Mouse (Mus musculus) liver, adult 2 months (tissue): ENCODE results near the gene Fam124b. TPM values are rescaled to one million over a fixed set of nuclear protein-coding genes. Genes with fewer than 3 reads are reported as not detected.

Source experiments
- DNase-seq: peaks from one replicate; pipeline ENCODE4 v3.0.0-alpha.2; 2011; ENCODE audit warnings: low read depth, low spot score; ENCODE audit errors: extremely low read depth
- H3K27ac ChIP-seq: fragments of 200-500 bp; replicated peaks from 2 replicates; pipeline ENCODE4 v1.5.1; 2012; ENCODE audit warnings: low read depth, mild to moderate bottlenecking, control low read depth, inconsistent platforms, low read length; ENCODE audit not compliant: insufficient read depth
- H3K27me3 ChIP-seq: fragments of 200-500 bp; 2 replicates; pipeline ENCODE4 v1.6.1; 2012; ENCODE audit warnings: mild to moderate bottlenecking, moderate library complexity, low read length, inconsistent platforms; ENCODE audit not compliant: control insufficient read depth, insufficient read depth
- H3K36me3 ChIP-seq: fragments of 200-500 bp; 2 replicates; pipeline ENCODE4 v1.6.1; 2012; ENCODE audit warnings: low read length, inconsistent platforms; ENCODE audit not compliant: control insufficient read depth, insufficient read depth
- H3K4me1 ChIP-seq: fragments of 200-500 bp; 2 replicates; pipeline ENCODE4 v1.6.1; 2011; ENCODE audit warnings: low read length; ENCODE audit not compliant: control insufficient read depth, insufficient read depth
- H3K4me3 ChIP-seq: fragments of 200-500 bp; 2 replicates; pipeline ENCODE4 v1.5.1; 2011; ENCODE audit warnings: low read depth, mild to moderate bottlenecking, control low read depth, low read length, moderate library complexity; ENCODE audit not compliant: insufficient read depth
- H3K79me2 ChIP-seq: fragments of 200-500 bp; 2 replicates; pipeline ENCODE4 v1.6.1; 2012; ENCODE audit warnings: inconsistent platforms, mild to moderate bottlenecking, low read length, moderate library complexity; ENCODE audit not compliant: control insufficient read depth, insufficient read depth
- H3K9ac ChIP-seq: fragments of 200-500 bp; 2 replicates; pipeline ENCODE4 v1.6.1; 2012; ENCODE audit warnings: low read depth, mild to moderate bottlenecking, control low read depth, inconsistent platforms, low read length
- CTCF ChIP-seq: fragments of 200-500 bp; IDR thresholded peaks from 2 replicates; pipeline ENCODE4 v1.5.1; 2011; ENCODE audit warnings: low read depth, low read length, control low read depth
- POLR2A ChIP-seq: fragments of 200-500 bp; IDR thresholded peaks from 2 replicates; pipeline ENCODE4 v1.6.1; 2011; ENCODE audit warnings: low read length, control low read depth; ENCODE audit not compliant: insufficient read depth; ENCODE audit errors: extremely low read depth
- WGBS: fragments of 180-500 bp; shearing (Covaris S2); methylation state at CpG from one replicate; pipeline ENCODE4 v1.1.7; 2018; 5-methylcytosine and 5-hydroxymethylcytosine counted together
- polyA plus RNA-seq: library from polyadenylated mRNA; depleted of rRNA; stranded (reverse); fragments of >200 nt; gene quantifications from 2 replicates; pipeline ENCODE4 v1.2.3, GENCODE M21; 2012
- total RNA-seq: library from RNA; depleted of rRNA; stranded (reverse); fragments of >200 nt; gene quantifications from 2 replicates; pipeline ENCODE4 v1.2.3, GENCODE M21; 2014

Gene Fam124b
- total and polyA plus RNA-seq, 2 experiments, result not detected

GRCm38 (mm10) chr1:80244123-80244522 lies 25.9 kb upstream of the Fam124b start:
- no peak overlapping the region for H3K27ac ChIP-seq

GRCm38 (mm10) chr1:80241579-80241978 lies 23.3 kb upstream of the Fam124b start:
- Histone ChIP-seq H3K4me3 (no peak overlapping the region), H3K79me2 (no peaks in the 10 kb centered on the region), H3K9ac (no peak overlapping the region), H3K4me1 (no peaks in the 10 kb centered on the region), H3K27ac (no peak overlapping the region), H3K27me3 (no peaks in the 10 kb centered on the region), H3K36me3 (no peaks in the 10 kb centered on the region)
- 93% methylated on average over 6 of the region's 6 CpGs for WGBS
- DNase-seq, result no peak
- TF ChIP-seq POLR2A (no peak), CTCF (no peak)

More at GRCm38 (mm10) chr1:80244123-80244522, 25.9 kb upstream of the Fam124b start:
- peak; percentile 49 for DNase-seq
- H3K36me3 ChIP-seq, result no peaks in the 10 kb centered on the region
- H3K4me3 ChIP-seq, result no peak overlapping the region
- 38% methylated on average over 3 of the region's 3 CpGs for WGBS
- peaks cover 6% of the 10 kb centered on the region; the same call in 1 of the 2 replicates for H3K4me1 ChIP-seq
- no peaks in the 10 kb centered on the region for H3K79me2 ChIP-seq
- H3K27me3 ChIP-seq, result no peaks in the 10 kb centered on the region
- TF ChIP-seq POLR2A, result no peak
- TF ChIP-seq CTCF, result no peak
- H3K9ac ChIP-seq, result no peak overlapping the region

GRCm38 (mm10) chr1:80240017-80240660 lies 21.9 kb upstream of the Fam124b start:
- Histone ChIP-seq H3K79me2 (no peaks in the 10 kb centered on the region), H3K36me3 (no peaks in the 10 kb centered on the region), H3K4me1 (no peaks in the 10 kb centered on the region), H3K27me3 (no peaks in the 10 kb centered on the region), H3K27ac (no peak overlapping the region), H3K9ac (no peak overlapping the region), H3K4me3 (no peak overlapping the region)
- DNase-seq, result no peak
- WGBS, result 72% methylated on average over 12 of the region's 12 CpGs
- no peak for TF ChIP-seq CTCF
- TF ChIP-seq POLR2A, result no peak

GRCm38 (mm10) chr1:80239481-80239880 lies 21.2 kb upstream of the Fam124b start:
- H3K27ac ChIP-seq, result no peak overlapping the region
- H3K9ac ChIP-seq, result no peak overlapping the region
- TF ChIP-seq CTCF (no peak), POLR2A (no peak)
- H3K79me2 ChIP-seq, result no peaks in the 10 kb centered on the region
- H3K4me3 ChIP-seq, result no peak overlapping the region
- 84% methylated on average over 11 of the region's 11 CpGs for WGBS
- H3K36me3 ChIP-seq, result no peaks in the 10 kb centered on the region
- DNase-seq, result no peak
- H3K4me1 ChIP-seq, result no peaks in the 10 kb centered on the region
- H3K27me3 ChIP-seq, result no peaks in the 10 kb centered on the region

- Histone ChIP-seq H3K4me1 (no peaks in the 10 kb centered on the region), H3K27ac (no peak overlapping the region), H3K27me3 (no peaks in the 10 kb centered on the region), H3K9ac (no peak overlapping the region), H3K36me3 (no peaks in the 10 kb centered on the region), H3K79me2 (no peaks in the 10 kb centered on the region), H3K4me3 (no peak overlapping the region)
- WGBS, result 74% methylated on average over 11 of the region's 11 CpGs
- DNase-seq, result no peak
- TF ChIP-seq POLR2A (no peak), CTCF (no peak)
These were observed 18.9 kb upstream of the Fam124b start for GRCm38 (mm10) chr1:80236951-80237702.

- Histone ChIP-seq H3K27ac (no peak overlapping the region), H3K4me3 (no peak overlapping the region), H3K27me3 (no peaks in the 10 kb centered on the region), H3K36me3 (no peaks in the 10 kb centered on the region), H3K4me1 (no peaks in the 10 kb centered on the region), H3K9ac (no peak overlapping the region), H3K79me2 (no peaks in the 10 kb centered on the region)
- no peak for DNase-seq
- WGBS, result 26% methylated on average over 1 of the region's 1 CpGs
- TF ChIP-seq POLR2A (no peak), CTCF (no peak)
These were observed 17.9 kb upstream of the Fam124b start for GRCm38 (mm10) chr1:80236126-80236525.
